Mouse (Mus musculus) heart, embryonic 11.5 days (tissue): ENCODE measurements around the gene Foxa3. TPM values are rescaled to one million over a fixed set of nuclear protein-coding genes. Genes with fewer than 3 reads are reported as not detected.

Experiments used
- polyA plus RNA-seq: library from polyadenylated mRNA; unstranded; fragments of >200 nt; fragmentation: Nextera tagmentation; extraction: Ambion mirVana; gene quantifications from 2 replicates; pipeline ENCODE4 v1.2.1, GENCODE M21; 2014

Foxa3 gene
- polyA plus RNA-seq, 1 experiment from 2014 or later, result 0.59 TPM

Other genes starting within 250 kb of the Foxa3 start
- not detected in 2 replicates for gene Psg19, start 225.0 kb downstream of the Foxa3 start, polyA plus RNA-seq
- 0.14 TPM in 1 of 2 replicates, not detected in the other for gene Psg17, start 201.9 kb downstream of the Foxa3 start, polyA plus RNA-seq
- not detected in 2 replicates for gene Mill2, start 183.6 kb downstream of the Foxa3 start, polyA plus RNA-seq
- gene Pglyrp1, start 152.2 kb downstream of the Foxa3 start, polyA plus RNA-seq, result 0.45 and 1.6 TPM in 2 replicates
- 12.1 and 19.8 TPM in 2 replicates for gene Ccdc61, start 113.1 kb downstream of the Foxa3 start, polyA plus RNA-seq
- 0.77 and 0.93 TPM in 2 replicates for gene Nova2, start 97.7 kb downstream of the Foxa3 start, polyA plus RNA-seq
- gene Nanos2, start 36.1 kb downstream of the Foxa3 start, polyA plus RNA-seq, result not detected in 2 replicates
- 2.1 and 2.2 TPM in 2 replicates for gene Mypop, start 32.3 kb downstream of the Foxa3 start, polyA plus RNA-seq
- gene Irf2bp1, start 19.5 kb downstream of the Foxa3 start, polyA plus RNA-seq, result 13.9 and 14.2 TPM in 2 replicates
- 17.6 and 21.4 TPM in 2 replicates for gene Sympk, start 839 bp upstream of the Foxa3 start, polyA plus RNA-seq
- gene Rsph6a, start 31.2 kb upstream of the Foxa3 start, polyA plus RNA-seq, result not detected in 2 replicates
- 15.2 and 16.2 TPM in 2 replicates for gene Dmwd, start 52.7 kb upstream of the Foxa3 start, polyA plus RNA-seq
- 17.0 and 17.7 TPM in 2 replicates for gene Dmpk, start 60.3 kb upstream of the Foxa3 start, polyA plus RNA-seq
- 6.6 and 6.9 TPM in 2 replicates for gene Six5, start 71.1 kb upstream of the Foxa3 start, polyA plus RNA-seq
- gene Gm4969, start 94.8 kb upstream of the Foxa3 start, polyA plus RNA-seq, result 2.2 and 2.7 TPM in 2 replicates
- 6.3 and 6.4 TPM in 2 replicates for gene Fbxo46, start 96.3 kb upstream of the Foxa3 start, polyA plus RNA-seq
- 6.4 and 7.6 TPM in 2 replicates for gene Qpctl, start 125.8 kb upstream of the Foxa3 start, polyA plus RNA-seq
- gene Snrpd2, start 126.2 kb upstream of the Foxa3 start, polyA plus RNA-seq, result 120 and 125 TPM in 2 replicates
- 9.0 and 10.8 TPM in 2 replicates for gene Gipr, start 142.6 kb upstream of the Foxa3 start, polyA plus RNA-seq
- gene Eml2, start 152.9 kb upstream of the Foxa3 start, polyA plus RNA-seq, result 5.4 and 6.9 TPM in 2 replicates
- gene Gpr4, start 189.0 kb upstream of the Foxa3 start, polyA plus RNA-seq, result 1.3 and 1.4 TPM in 2 replicates
- gene Opa3, start 204.8 kb upstream of the Foxa3 start, polyA plus RNA-seq, result 41.2 and 41.6 TPM in 2 replicates
- gene Vasp, start 248.3 kb upstream of the Foxa3 start, polyA plus RNA-seq, result 61.9 and 102 TPM in 2 replicates